Mouse (Mus musculus) hindbrain, embryonic 16.5 days (tissue): ENCODE data around the gene Sept11. TPM values are rescaled to one million over a fixed set of nuclear protein-coding genes. Genes with fewer than 3 reads are reported as not detected.

ENCODE experiments used
- ATAC-seq: fragments of 200-750 bp; cut with Nextera tagmentation; 2 replicates; pipeline ENCODE4 v1.8.0; 2017; ENCODE audit warnings: moderate TSS enrichment, moderate library complexity
- H3K27ac ChIP-seq: fragments of 300-500 bp; sonication (generic); 2 replicates; pipeline ENCODE4 v1.5.1; 2014; ENCODE audit warnings: low read depth, mild to moderate bottlenecking, control low read depth, low read length, moderate library complexity
- H3K27me3 ChIP-seq: fragments of 300-500 bp; sonication (generic); replicated peaks from 2 replicates; pipeline ENCODE4 v1.6.1; 2014; ENCODE audit warnings: low read length; ENCODE audit not compliant: control insufficient read depth, insufficient read depth
- H3K36me3 ChIP-seq: fragments of 300-500 bp; sonication (generic); 2 replicates; pipeline ENCODE4 v1.6.1; 2014; ENCODE audit warnings: mild to moderate bottlenecking, low read length, moderate library complexity, mixed read lengths; ENCODE audit not compliant: control insufficient read depth, insufficient read depth
- H3K4me1 ChIP-seq: fragments of 300-500 bp; sonication (generic); 2 replicates; pipeline ENCODE4 v1.6.1; 2014; ENCODE audit warnings: low read depth, low read length; ENCODE audit not compliant: control insufficient read depth, insufficient read depth
- H3K4me2 ChIP-seq: fragments of 300-500 bp; sonication (generic); 2 replicates; pipeline ENCODE4 v1.6.1; 2014; ENCODE audit warnings: mild to moderate bottlenecking, low read length, control low read depth, moderate library complexity
- H3K4me3 ChIP-seq: fragments of 300-500 bp; sonication (generic); 2 replicates; pipeline ENCODE4 v1.5.1; 2014; ENCODE audit warnings: mild to moderate bottlenecking, low read length, control low read depth, moderate library complexity
- H3K9ac ChIP-seq: fragments of 300-500 bp; sonication (generic); 2 replicates; pipeline ENCODE4 v1.6.1; 2014; ENCODE audit warnings: low read depth, mild to moderate bottlenecking, control low read depth, low read length, moderate library complexity
- H3K9me3 ChIP-seq: fragments of 300-500 bp; sonication (generic); 2 replicates; pipeline ENCODE4 v1.6.1; 2014; ENCODE audit warnings: mild to moderate bottlenecking, low read length, moderate library complexity; ENCODE audit not compliant: control insufficient read depth
- WGBS: fragments of 180-500 bp; shearing (Covaris S2); extraction: QIAGEN DNeasy Blood & Tissue Kit; methylation state at CpG from one replicate; pipeline ENCODE4 v1.1.7; 2014; 5-methylcytosine and 5-hydroxymethylcytosine counted together
- polyA plus RNA-seq: library from polyadenylated mRNA; unstranded; fragments of >200 nt; fragmentation: Nextera tagmentation; extraction: Ambion mirVana; gene quantifications from 2 replicates; pipeline ENCODE4 v1.2.1, GENCODE M21; 2015

The Sept11 gene
- polyA plus RNA-seq, 1 experiment from 2014 or later: 125 TPM

DNA sequence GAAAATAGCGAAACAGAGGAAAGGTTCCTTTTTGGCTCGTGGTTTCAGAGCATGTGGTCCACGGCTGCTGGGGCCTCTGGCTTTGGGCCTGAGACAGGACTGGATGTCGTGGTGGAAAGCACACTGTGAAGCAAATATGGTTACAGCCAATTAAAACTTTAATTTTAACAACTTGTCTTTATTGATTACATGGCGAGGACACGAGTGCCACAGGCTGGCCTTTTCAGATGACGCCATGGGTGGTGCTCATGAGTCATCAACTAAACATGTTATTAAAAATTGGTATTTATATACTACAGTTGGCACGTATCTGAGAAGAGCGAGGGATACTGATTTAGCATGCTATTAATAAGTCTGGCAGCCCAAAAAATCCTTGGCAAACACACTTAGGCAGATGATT, 41.3 kb upstream of the Sept11 start:
- no peak for ATAC-seq
- no peaks in the 10 kb centered on the region for H3K4me1 ChIP-seq
- WGBS: 73% methylated on average over 9 of the region's 9 CpGs

DNA sequence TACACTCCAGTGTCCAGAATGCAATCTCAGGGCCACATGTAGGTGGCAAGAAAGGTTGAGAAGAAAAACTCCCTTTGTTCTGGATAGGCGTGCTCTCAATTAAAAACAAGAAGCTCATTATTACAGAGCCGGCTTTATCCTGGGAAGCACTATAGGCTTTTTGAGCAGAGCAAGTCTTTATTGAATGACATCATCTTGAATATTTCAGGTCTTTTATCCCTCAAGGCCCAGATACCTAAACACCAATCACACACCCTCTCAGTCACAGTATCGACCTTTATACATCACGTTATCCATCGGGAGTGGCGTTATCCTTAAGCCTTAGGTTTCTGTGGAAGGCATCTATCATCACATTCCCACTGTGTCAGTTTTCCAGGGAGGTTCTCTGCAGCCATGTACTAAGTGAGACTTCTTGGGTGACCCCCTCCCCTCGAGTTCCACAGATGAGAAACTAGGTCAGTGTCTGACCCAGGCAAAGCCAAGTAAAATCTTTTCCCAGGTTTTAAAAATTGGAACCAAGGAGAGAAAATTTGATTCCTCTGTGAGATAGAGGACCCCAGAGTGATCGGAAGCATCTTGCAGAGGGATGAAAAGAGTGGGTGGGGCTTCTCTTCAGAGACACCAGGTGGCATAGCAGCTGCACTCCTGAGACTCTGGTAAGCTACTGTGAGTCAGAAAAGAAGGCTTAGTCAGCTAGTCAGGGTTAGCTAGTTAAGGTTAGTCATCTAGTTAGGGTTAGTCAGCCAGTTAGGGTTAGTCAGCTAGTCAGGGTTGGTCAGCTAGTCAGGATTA, 39.4 kb upstream of the Sept11 start:
- H3K27me3 ChIP-seq: peaks cover 3% of the 10 kb centered on the region
- H3K4me3 ChIP-seq: no peak overlapping the region
- H3K27ac ChIP-seq: no peak overlapping the region
- no peak overlapping the region for H3K9ac ChIP-seq
- no peaks in the 10 kb centered on the region for H3K4me1 ChIP-seq
- H3K9me3 ChIP-seq: no peaks in the 10 kb centered on the region
- no peaks in the 10 kb centered on the region for H3K36me3 ChIP-seq
- WGBS: 49% methylated on average over 8 of the region's 8 CpGs
- H3K4me2 ChIP-seq: no peak overlapping the region
- no peak for ATAC-seq

More for the DNA sequence above, 41.3 kb upstream of the Sept11 start:
- no peaks in the 10 kb centered on the region for H3K36me3 ChIP-seq
- H3K4me3 ChIP-seq: no peak overlapping the region
- no peak overlapping the region for H3K4me2 ChIP-seq
- H3K27me3 ChIP-seq: peaks cover 13% of the 10 kb centered on the region
- H3K9ac ChIP-seq: no peak overlapping the region
- no peaks in the 10 kb centered on the region for H3K9me3 ChIP-seq
- no peak overlapping the region for H3K27ac ChIP-seq

DNA sequence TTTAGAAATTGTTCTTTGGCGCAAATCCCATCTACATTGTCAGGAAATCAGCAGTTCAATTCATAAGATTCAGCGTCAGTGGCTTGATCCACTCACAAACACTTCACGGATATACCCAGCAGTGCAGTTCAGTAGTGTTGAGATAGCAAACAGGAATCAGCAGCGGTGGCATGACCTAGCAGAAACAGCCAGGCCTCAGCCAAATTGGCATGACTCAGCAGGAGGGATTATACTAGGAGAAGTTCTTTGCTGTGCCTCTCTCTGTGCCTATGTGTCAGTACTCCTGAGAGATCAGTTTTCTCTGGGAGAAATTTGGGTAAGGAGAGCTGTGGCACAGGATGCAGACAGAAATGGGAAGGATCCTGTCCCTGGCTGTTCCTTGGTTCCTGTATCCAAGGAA, 32.4 kb upstream of the Sept11 start:
- Histone ChIP-seq H3K9me3 (no peaks in the 10 kb centered on the region), H3K4me2 (no peak overlapping the region), H3K9ac (no peak overlapping the region), H3K36me3 (no peaks in the 10 kb centered on the region), H3K4me3 (no peak overlapping the region), H3K4me1 (no peaks in the 10 kb centered on the region), H3K27ac (no peak overlapping the region), H3K27me3 (no peaks in the 10 kb centered on the region)
- no peak for ATAC-seq
- WGBS: 93% methylated on average over 4 of the region's 4 CpGs

DNA sequence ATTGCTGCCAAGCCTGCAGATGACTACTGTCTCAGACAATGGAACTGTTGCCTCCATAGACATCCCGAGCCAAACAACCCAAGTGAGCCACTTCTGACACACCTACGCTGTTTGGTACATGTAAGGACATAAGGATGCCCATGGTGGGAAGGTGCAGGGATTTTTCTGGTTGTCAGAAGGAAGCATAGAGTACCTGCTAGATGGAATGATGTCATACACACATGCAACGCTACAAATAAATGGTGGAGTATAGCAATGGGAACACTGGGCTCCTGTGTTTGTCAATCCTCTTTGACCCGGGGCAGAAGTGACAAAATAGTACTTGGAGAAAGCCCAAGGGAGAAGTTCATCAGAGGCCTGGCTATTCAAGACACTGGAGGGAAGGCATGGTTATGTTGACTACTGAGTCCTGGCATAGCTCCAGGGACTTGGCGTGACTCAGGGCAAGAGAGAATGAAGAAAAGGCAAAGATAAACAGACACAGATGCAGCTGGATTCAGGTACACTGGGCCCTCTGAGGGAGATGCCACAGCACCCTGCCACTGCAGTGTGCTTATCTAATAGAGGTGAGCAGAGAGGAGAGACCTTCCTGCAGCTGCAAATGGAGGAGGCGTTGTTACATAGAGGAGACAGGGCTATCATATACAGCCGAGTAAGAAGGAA, 15.4 kb upstream of the Sept11 start:
- H3K36me3 ChIP-seq: no peaks in the 10 kb centered on the region
- no peak overlapping the region for H3K4me3 ChIP-seq
- H3K4me2 ChIP-seq: no peak overlapping the region
- no peaks in the 10 kb centered on the region for H3K9me3 ChIP-seq
- WGBS: 83% methylated on average over 7 of the region's 7 CpGs
- H3K4me1 ChIP-seq: no peaks in the 10 kb centered on the region
- no peak overlapping the region for H3K9ac ChIP-seq
- H3K27me3 ChIP-seq: no peaks in the 10 kb centered on the region
- ATAC-seq: no peak
- H3K27ac ChIP-seq: no peak overlapping the region

DNA sequence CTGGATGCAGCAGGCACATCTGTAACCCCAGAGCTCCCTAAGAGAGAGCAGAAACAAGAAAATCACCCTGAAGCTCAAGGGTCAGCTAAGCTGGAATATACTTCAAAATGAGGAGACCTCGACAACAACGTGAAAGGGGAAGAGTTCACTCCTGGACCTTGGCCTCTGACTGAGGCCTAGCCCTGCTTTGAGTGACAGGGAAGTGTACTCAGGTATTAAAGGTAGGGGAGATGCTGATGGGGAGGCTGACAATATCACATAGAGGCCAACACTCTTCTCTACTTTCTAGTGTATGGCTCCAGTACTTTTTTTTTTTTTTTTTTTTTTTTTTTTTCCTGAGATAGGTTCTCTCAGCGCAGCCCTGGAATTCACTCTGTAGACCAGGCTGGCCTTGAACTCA, 13.6 kb upstream of the Sept11 start:
- Histone ChIP-seq H3K36me3 (no peaks in the 10 kb centered on the region), H3K27ac (no peak overlapping the region), H3K4me3 (no peak overlapping the region), H3K9ac (no peak overlapping the region), H3K27me3 (no peaks in the 10 kb centered on the region), H3K9me3 (no peaks in the 10 kb centered on the region), H3K4me1 (no peaks in the 10 kb centered on the region), H3K4me2 (no peak overlapping the region)
- WGBS: 81% methylated on average over 3 of the region's 3 CpGs
- ATAC-seq: no peak

DNA sequence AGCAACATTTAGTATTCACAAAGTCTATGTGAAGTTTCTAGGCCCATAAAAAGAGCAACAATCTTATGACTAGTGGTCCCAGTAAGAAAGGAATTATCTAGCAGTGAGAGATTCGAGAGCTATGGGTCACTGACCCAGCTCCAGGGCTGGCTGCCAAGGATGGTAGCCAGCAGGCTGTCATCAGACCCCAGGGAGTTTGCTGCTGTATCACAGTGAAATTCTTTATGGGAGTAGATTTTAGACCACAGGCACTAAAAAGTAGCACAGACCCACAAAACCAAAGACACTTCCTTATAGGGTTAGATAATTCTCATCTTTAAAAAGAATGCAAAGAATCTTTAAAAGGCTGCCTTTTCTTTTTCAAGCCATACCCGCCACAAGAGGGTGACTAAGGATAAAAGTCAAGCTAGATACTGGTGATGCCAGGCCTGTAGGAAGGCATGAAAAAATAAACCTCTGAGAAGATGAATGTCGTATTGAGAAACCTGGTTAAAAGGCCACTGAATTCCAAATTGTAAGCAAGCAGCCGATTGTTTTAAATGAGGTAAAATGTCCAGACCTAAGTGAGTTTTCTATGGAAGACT, 8.1 kb upstream of the Sept11 start:
- Histone ChIP-seq H3K27ac (no peak overlapping the region), H3K9me3 (no peaks in the 10 kb centered on the region), H3K36me3 (no peaks in the 10 kb centered on the region), H3K27me3 (no peaks in the 10 kb centered on the region), H3K9ac (no peak overlapping the region), H3K4me2 (no peak overlapping the region), H3K4me3 (no peak overlapping the region), H3K4me1 (no peaks in the 10 kb centered on the region)
- WGBS: 64% methylated on average over 4 of the region's 4 CpGs
- no peak for ATAC-seq

DNA sequence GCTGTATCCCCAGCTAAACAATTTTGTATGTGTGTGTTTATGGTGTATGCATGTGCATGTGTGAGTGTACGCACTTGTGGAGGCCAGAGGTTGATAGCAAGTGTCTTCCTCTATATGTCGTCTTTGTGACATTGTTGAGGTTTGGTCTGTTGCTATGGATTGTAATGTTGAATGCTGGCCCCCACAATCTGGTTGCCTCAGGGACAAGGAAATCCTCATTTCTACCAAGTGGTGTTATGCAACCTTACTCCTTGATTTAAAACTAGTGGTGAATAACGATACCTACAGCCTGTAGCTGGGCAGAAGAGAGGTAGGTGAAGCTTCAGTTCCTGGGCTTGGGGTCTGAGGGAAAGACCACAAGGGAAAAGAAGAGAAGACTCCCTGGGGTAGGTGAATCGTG, 7.3 kb upstream of the Sept11 start:
- peaks cover under 1% of the 10 kb centered on the region; the same call in 1 of the 2 replicates for H3K4me1 ChIP-seq
- H3K36me3 ChIP-seq: no peaks in the 10 kb centered on the region
- H3K9me3 ChIP-seq: no peaks in the 10 kb centered on the region
- no peak overlapping the region for H3K4me2 ChIP-seq
- no peak overlapping the region for H3K4me3 ChIP-seq
- no peak for ATAC-seq
- no peak overlapping the region for H3K9ac ChIP-seq
- 86% methylated on average over 4 of the region's 4 CpGs for WGBS
- no peaks in the 10 kb centered on the region for H3K27me3 ChIP-seq
- no peak overlapping the region for H3K27ac ChIP-seq

DNA sequence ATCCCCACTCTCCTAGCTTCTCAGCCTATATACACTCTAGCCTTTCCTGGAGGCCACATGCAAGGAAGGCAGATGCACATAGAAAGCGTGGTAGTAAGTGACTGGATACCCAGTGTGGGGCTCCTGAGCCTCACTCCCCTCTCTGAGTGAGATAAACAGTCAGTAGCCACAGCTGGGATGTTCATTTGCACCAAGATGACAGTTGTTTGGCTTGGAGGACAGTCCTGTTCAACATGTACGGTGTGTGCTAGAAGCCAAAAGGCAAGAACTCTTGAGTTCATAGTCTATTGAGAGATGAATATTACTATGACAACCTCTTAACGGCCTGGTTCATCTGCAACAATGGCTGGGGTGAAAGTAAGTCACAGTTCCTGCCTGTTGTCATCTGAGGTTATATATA, 2.0 kb upstream of the Sept11 start:
- Histone ChIP-seq H3K9me3 (no peaks in the 10 kb centered on the region), H3K27me3 (no peaks in the 10 kb centered on the region), H3K27ac (no peak overlapping the region), H3K4me2 (peak overlapping the region; percentile 88), H3K36me3 (no peaks in the 10 kb centered on the region), H3K4me1 (peaks cover 29% of the 10 kb centered on the region), H3K4me3 (peak overlapping the region; percentile 84; the same call in 1 of the 2 replicates), H3K9ac (no peak overlapping the region)
- no peak for ATAC-seq
- 56% methylated on average over 3 of the region's 3 CpGs for WGBS

DNA sequence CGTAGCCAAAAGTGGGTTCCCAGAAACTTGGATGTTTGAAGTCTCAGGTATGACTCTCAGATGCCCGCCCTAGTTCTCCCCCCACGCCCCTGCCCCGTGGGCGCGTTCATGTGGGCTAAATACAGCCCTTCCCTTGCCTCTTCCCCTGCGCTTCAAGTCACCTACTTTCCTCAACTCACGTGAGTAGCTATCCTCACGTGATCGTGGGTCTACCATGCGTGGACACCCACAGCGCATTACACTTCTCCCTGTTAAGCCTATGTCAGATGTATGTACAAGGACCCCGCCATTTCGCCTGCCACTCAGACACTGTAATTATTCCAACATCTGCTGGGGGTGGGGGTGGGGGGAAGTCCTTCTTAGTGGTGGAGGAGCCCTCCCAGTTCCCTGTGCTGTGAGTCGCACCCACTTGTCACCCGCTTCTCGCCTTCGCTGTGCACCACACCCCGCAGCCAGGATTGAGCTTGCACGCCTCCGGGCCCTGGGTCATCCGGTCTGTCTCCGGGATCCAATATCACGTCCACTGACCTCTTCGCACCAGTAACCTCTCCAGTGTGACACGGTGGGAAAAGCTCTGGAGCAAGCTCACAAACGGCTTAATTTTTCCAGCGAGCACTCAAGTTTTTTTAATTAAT, 973 bp upstream of the Sept11 start:
- peak; percentile 29 for ATAC-seq
- Histone ChIP-seq H3K9me3 (no peaks in the 10 kb centered on the region), H3K4me3 (peak overlapping the region; percentile 84), H3K4me1 (peaks cover 32% of the 10 kb centered on the region), H3K27me3 (no peaks in the 10 kb centered on the region), H3K36me3 (no peaks in the 10 kb centered on the region), H3K9ac (peak overlapping the region; percentile 90), H3K4me2 (peak overlapping the region; percentile 88), H3K27ac (peak overlapping the region; percentile 96)
- WGBS: 7% methylated on average over 28 of the region's 28 CpGs
